Mouse (Mus musculus) ES-E14 (cell line): ENCODE results near the gene Nnat. TPM values are rescaled to one million over a fixed set of nuclear protein-coding genes. Genes with fewer than 3 reads are reported as not detected.

Source experiments
- DNase-seq: peaks from one replicate; pipeline ENCODE4 v3.0.0-alpha.2; 2013; ENCODE audit warnings: low read depth, low spot score
- H3K27ac ChIP-seq: 2 replicates; pipeline ENCODE4 v1.5.1; 2012; ENCODE audit warnings: low read depth, mild to moderate bottlenecking, low read length, moderate library complexity, mixed read lengths; ENCODE audit not compliant: poor library complexity, insufficient read depth, severe bottlenecking
- H3K36me3 ChIP-seq: 2 replicates; pipeline ENCODE4 v1.6.1; 2012; ENCODE audit warnings: mild to moderate bottlenecking, low read length, moderate library complexity, mixed read lengths; ENCODE audit not compliant: control insufficient read depth, poor library complexity, insufficient read depth, severe bottlenecking
- H3K4me1 ChIP-seq, 2 experiments: fragments of 150-350 bp in 1 of 2; sonication (generic) in 1 of 2; 2 replicates each; pipeline ENCODE4 v1.6.1; 2012; ENCODE audit warnings: low read length in 2 of 2, mild to moderate bottlenecking in 1 of 2, mixed read lengths in 1 of 2; ENCODE audit not compliant: control insufficient read depth in 2 of 2, insufficient read depth in 2 of 2, poor library complexity in 1 of 2
- H3K4me3 ChIP-seq, 2 experiments: fragments of 150-350 bp in 1 of 2; sonication (generic) in 1 of 2; 2 replicates each; pipeline ENCODE4 v1.5.1; 2012; ENCODE audit warnings: low read length in 2 of 2, low read depth in 1 of 2, mild to moderate bottlenecking in 1 of 2, mixed read lengths in 1 of 2; ENCODE audit not compliant: insufficient read depth in 1 of 2, poor library complexity in 1 of 2, severe bottlenecking in 1 of 2
- H3K9ac ChIP-seq: 2 replicates; pipeline ENCODE4 v1.6.1; 2012; ENCODE audit warnings: low read depth, mild to moderate bottlenecking, low read length, mixed read lengths; ENCODE audit not compliant: poor library complexity, insufficient read depth, severe bottlenecking
- H3K9me3 ChIP-seq: fragments of 150-350 bp; sonication (generic); 2 replicates; pipeline ENCODE4 v1.6.1; 2012; ENCODE audit warnings: low read depth, mild to moderate bottlenecking, low read length; ENCODE audit not compliant: control insufficient read depth, insufficient read depth
- CHD2 ChIP-seq: IDR thresholded peaks from 2 replicates; pipeline ENCODE4 v1.6.1; 2014; ENCODE audit warnings: mild to moderate bottlenecking, low read depth, low read length, inconsistent platforms
- HCFC1 ChIP-seq: IDR thresholded peaks from 2 replicates; pipeline ENCODE4 v1.6.1; 2012; ENCODE audit warnings: low read length, inconsistent platforms, borderline replicate concordance; ENCODE audit not compliant: insufficient read depth
- MAFK ChIP-seq: IDR thresholded peaks from 2 replicates; pipeline ENCODE4 v1.6.1; 2014; ENCODE audit warnings: mild to moderate bottlenecking, low read depth, low read length, inconsistent platforms; ENCODE audit not compliant: insufficient read depth
- ZC3H11A ChIP-seq: IDR thresholded peaks from 2 replicates; pipeline ENCODE4 v1.6.1; 2012; ENCODE audit warnings: low read depth, mild to moderate bottlenecking, inconsistent platforms, low read length, borderline replicate concordance
- ZNF384 ChIP-seq: IDR thresholded peaks from 2 replicates; pipeline ENCODE4 v1.6.1; 2012; ENCODE audit warnings: low read depth, low read length, inconsistent platforms
- in situ Hi-C, 2 experiments: fragments of 600-800 bp; cut with MboI; formaldehyde crosslinking; loops; one replicate each; pipeline ENCODE4 v1.15.1; 2025; ENCODE audit warnings: low sequenced_read_pairs in 2 of 2, inconsistent platforms in 1 of 2; ENCODE audit not compliant: unreplicated experiment in 2 of 2
- total RNA-seq: library from RNA; depleted of rRNA; stranded (reverse); fragments of 300-350 nt; gene quantifications from 2 replicates; pipeline ENCODE4 v1.2.3, GENCODE M21; 2012

Nnat gene
- total RNA-seq, 1 experiment, result 117 TPM

- Histone ChIP-seq H3K36me3 (peaks cover 4% of the 10 kb centered on the region; the same call in 1 of the 2 replicates), H3K4me1 (no peaks in the 10 kb centered on the region), H3K9me3 (no peaks in the 10 kb centered on the region), H3K9ac (peak overlapping the region; percentile 83), H3K27ac (peak overlapping the region; percentile 11; the same call in 1 of the 2 replicates), H3K4me3 (peak overlapping the region; percentile 71 to 83)
- TF ChIP-seq MAFK, result no peak
- no peak for TF ChIP-seq CHD2
- TF ChIP-seq ZNF384, result no peak; the same call in 1 of the 2 replicates
- no peak for TF ChIP-seq ZC3H11A
- peak; percentile 81 for DNase-seq
- in situ Hi-C loops, result no loop called here
These were observed 37.1 kb downstream of the Nnat start for GRCm38 (mm10) chr2:157596876-157597566.

DNA sequence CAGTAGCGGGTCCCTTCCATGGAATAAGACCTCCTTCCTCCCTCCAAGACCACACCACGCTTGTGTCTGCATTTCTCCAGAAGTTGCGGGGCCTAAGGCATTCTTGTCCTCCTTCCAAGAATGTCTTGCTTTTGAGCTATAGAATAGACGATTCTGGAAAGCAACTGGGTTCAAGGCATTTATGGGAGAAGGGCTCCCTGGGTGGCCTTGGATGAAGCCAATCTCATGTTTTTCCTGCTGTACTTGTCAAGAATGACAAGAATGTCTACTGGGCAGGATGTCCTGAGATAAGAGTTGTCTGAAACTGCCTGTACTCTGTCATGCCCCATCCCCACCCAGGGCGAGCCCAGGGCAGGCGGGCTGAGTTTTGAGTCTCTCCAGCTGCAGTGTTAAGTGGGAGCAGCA lies 41.6 kb downstream of the Nnat start:
- Histone ChIP-seq H3K36me3 (no peaks in the 10 kb centered on the region), H3K4me1 (no peaks in the 10 kb centered on the region), H3K4me3 (no peak overlapping the region), H3K9ac (no peak overlapping the region), H3K9me3 (no peaks in the 10 kb centered on the region), H3K27ac (no peak overlapping the region)
- no peak for DNase-seq
- in situ Hi-C loops, result loop anchor here (10.0 to 25.0 kb wide), 2 partner anchors 386 to 603 kb away; no protein-coding TSS in a partner anchor
- TF ChIP-seq CHD2, result no peak
- TF ChIP-seq MAFK, result no peak
- no peak for TF ChIP-seq ZNF384
- TF ChIP-seq ZC3H11A, result no peak
- TF ChIP-seq HCFC1, result no peak

DNA sequence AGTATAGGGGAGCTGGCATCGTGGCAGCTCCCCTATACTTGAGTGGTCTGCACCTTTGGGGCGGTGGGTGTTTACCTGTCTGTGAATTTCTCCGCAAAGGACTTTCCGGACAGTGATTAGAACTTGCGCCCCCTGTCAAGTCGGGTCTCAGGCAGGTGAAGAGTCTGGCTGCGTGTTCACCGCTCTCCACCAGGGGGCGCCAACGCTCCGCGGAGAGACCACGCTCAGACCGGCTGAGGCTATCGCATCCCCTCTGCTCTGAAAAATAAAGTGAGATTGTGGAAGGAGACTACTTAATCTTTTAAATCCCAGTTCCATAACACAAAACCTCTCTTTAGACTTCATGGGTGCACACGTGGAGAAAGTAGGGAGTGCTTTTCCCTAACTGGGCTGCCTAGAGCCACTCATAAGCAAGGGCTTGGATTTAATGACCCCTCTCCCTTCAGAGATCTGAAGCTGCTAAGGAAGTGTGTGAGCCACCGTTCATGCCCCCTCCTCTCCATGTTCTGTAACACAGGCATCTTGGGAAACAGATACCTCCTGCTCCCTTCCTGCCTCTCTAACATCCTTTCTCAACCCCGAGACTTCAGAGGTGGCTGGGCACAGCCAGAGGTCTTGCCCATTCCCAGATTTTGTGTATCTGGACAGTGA lies 45.3 kb downstream of the Nnat start:
- no peak overlapping the region for H3K9ac ChIP-seq

DNA sequence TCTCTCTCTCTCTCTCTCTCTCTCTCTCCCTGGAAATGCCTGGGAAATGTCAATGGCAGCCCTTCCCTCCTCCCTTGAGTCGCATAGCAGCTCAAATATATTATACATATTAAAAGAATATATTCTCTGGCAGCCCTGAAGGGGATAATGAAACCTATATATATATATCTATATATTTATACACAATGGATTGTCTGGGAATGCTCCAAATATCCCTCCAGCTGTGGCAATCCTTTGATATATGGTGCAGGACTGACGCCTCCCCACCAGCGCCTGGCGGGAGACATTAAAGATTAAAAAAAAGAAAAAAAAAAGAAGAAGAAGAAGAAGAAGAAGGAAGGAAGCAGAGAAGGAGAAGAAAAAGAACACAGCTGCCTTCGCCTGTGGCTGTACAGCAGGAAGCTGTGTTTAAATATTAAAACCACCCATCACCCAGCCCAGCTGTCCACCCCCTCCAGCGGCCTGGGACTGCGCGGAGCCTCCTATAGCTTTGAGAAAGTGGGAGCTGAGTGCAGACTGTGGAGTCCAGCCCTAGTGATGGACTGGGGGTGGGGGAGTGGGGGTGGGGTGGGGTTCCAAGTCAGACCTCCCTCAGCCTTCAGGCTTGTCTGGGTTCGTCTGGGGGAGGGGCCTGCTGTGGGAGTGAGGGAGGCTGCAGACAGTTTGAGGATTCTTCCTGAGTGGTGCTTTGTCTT lies 47.8 kb downstream of the Nnat start:
- H3K36me3 ChIP-seq, result no peaks in the 10 kb centered on the region
- H3K27ac ChIP-seq, result no peak overlapping the region
- no peaks in the 10 kb centered on the region for H3K9me3 ChIP-seq
- in situ Hi-C loops, result loop anchor here (10.0 to 25.0 kb wide), 2 partner anchors 380 to 597 kb away; no protein-coding TSS in a partner anchor
- DNase-seq, result no peak
- H3K4me3 ChIP-seq, result no peak overlapping the region
- no peak overlapping the region for H3K9ac ChIP-seq
- TF ChIP-seq ZNF384, result no peak
- TF ChIP-seq MAFK, result no peak
- TF ChIP-seq ZC3H11A, result no peak
- no peak for TF ChIP-seq HCFC1
- no peak for TF ChIP-seq CHD2
- peaks cover 0 to 4% of the 10 kb centered on the region in 2 experiments; a peak in 1 of 4 replicates for H3K4me1 ChIP-seq

More for the DNA sequence above, 45.3 kb downstream of the Nnat start:
- no peaks in the 10 kb centered on the region for H3K36me3 ChIP-seq
- no peaks in the 10 kb centered on the region for H3K9me3 ChIP-seq
- TF ChIP-seq CHD2 (no peak), ZC3H11A (peak; percentile 94), ZNF384 (no peak), MAFK (no peak)
- in situ Hi-C loops, result loop anchor here (10.0 to 25.0 kb wide), 2 partner anchors 382 to 600 kb away; no protein-coding TSS in a partner anchor
- no peak overlapping the region for H3K27ac ChIP-seq
- H3K4me1 ChIP-seq, result peaks cover 0 to 4% of the 10 kb centered on the region in 2 experiments; a peak in 1 of 4 replicates
- DNase-seq, result peak; percentile 53
- no peak overlapping the region for H3K4me3 ChIP-seq
